Comparison of ENCODE assay signal across 8 mouse cellular contexts in the genomic region with DNA sequence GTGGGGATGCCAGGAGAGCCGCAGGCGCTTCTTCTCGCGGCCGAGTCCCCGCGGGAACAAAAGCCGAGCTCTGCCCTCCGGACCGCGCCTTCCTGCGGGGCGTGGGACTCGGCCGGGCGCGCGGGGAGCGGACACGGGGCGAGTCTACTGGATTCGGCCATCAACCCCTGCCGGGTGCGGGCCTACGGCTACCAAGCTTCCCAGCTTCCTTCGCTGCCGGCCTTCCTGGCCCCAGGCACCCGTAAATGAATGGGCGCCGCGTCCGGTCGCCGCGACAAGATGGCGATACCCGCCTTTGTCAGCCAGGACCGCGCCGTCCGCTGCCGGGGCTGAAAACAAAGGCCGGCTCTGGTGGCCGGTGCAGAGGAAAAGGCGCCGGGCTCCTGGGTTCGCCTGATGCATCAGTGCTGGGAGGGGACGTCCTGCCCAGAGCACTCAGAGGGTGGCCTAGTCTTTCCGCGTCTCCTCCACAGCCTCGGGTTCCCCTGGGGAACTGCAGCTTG. TPM values are rescaled to one million over a fixed set of nuclear protein-coding genes. Genes with fewer than 3 reads are reported as not detected.
DNase-seq lines count a peak whose midpoint lies in the region; ATAC-seq and TF ChIP-seq lines count a peak whose summit lies in the region.

No protein-coding gene starts in this region.

- H3K4me3 ChIP-seq in brown adipose tissue, adult 24 weeks (ENCODE audit: insufficient read depth, low read depth, low read length), result peak overlapping the region; percentile 98
- H3K4me3 ChIP-seq in forebrain, embryonic 16.5 days (replicated peaks; ENCODE audit: low read length), result peak overlapping the region; percentile 100
- H3K4me3 ChIP-seq in hindbrain, embryonic 11.5 days (ENCODE audit: low read depth, low read length), result peak overlapping the region; percentile 100
- H3K4me3 ChIP-seq in spleen, adult 2 months (ENCODE audit: extremely low read depth, insufficient read depth, insufficient read length), result peak overlapping the region; percentile 95

- H3K9me3 ChIP-seq in forebrain, embryonic 16.5 days (ENCODE audit: control insufficient read depth, low read length), result no peaks in the 10 kb centered on the region
- no peaks in the 10 kb centered on the region for H3K9me3 ChIP-seq in hindbrain, embryonic 11.5 days (ENCODE audit: control insufficient read depth, low read length)

- no peak for ATAC-seq in forebrain, embryonic 16.5 days
- ATAC-seq in hindbrain, embryonic 11.5 days (ENCODE audit: low FRiP score), result 0 out of 2 replicates have a peak, but pooled peaks have one; percentile 18
- ATAC-seq in megakaryocyte progenitor cell, adult 5-6 weeks (replicated peaks; ENCODE audit: poor library complexity), result peak; percentile 17

- no peaks in the 10 kb centered on the region for H3K27me3 ChIP-seq in forebrain, embryonic 16.5 days (replicated peaks; ENCODE audit: control insufficient read depth, insufficient read depth, low read length)
- no peaks in the 10 kb centered on the region for H3K27me3 ChIP-seq in hindbrain, embryonic 11.5 days (ENCODE audit: control insufficient read depth, insufficient read depth, low read length)
- no peaks in the 10 kb centered on the region for H3K27me3 ChIP-seq in spleen, adult 2 months (ENCODE audit: control insufficient read depth, insufficient read depth, low read length)

- peak overlapping the region; percentile 100 for H3K9ac ChIP-seq in forebrain, embryonic 16.5 days (replicated peaks; ENCODE audit: low read depth, low read length)
- peak overlapping the region; percentile 100 for H3K9ac ChIP-seq in hindbrain, embryonic 11.5 days (ENCODE audit: low read depth, low read length)

- peak; percentile 72 to 89 for DNase-seq in adrenal gland, adult (ENCODE audit: inconsistent age in 2 of 2, low spot score in 1 of 2)
- no peak for DNase-seq in adrenal gland, postnatal 4 days (ENCODE audit: low spot score in 2 of 2)
- peak; percentile 71 for DNase-seq in hindbrain, embryonic 11.5 days (ENCODE audit: low spot score)
- DNase-seq in left cerebral cortex, postnatal 36 days (ENCODE audit: low spot score in 2 of 2), result peak; percentile 55 to 57
- peak in 1 of 2 experiments; percentile 43 for DNase-seq in spleen, adult 2 months (ENCODE audit: low read depth in 1 of 2, low spot score in 2 of 2)

- H3K27ac ChIP-seq in brown adipose tissue, adult 24 weeks (replicated peaks; ENCODE audit: low read depth, low read length), result peak overlapping the region; percentile 81
- peak overlapping the region; percentile 93 for H3K27ac ChIP-seq in forebrain, embryonic 16.5 days (ENCODE audit: low read length)
- H3K27ac ChIP-seq in hindbrain, embryonic 11.5 days (ENCODE audit: low read depth, low read length), result peak overlapping the region; percentile 91
- H3K27ac ChIP-seq in spleen, adult 2 months (ENCODE audit: insufficient read depth, low read length), result peak overlapping the region; percentile 71

- intact Hi-C loops in left cerebral cortex, postnatal 36 days (cut with DNase I), result no loop called here

- no peaks in the 10 kb centered on the region for H3K36me3 ChIP-seq in forebrain, embryonic 16.5 days (ENCODE audit: control insufficient read depth, insufficient read depth)
- no peaks in the 10 kb centered on the region for H3K36me3 ChIP-seq in hindbrain, embryonic 11.5 days (ENCODE audit: control insufficient read depth, insufficient read depth, low read length)
- no peaks in the 10 kb centered on the region for H3K36me3 ChIP-seq in spleen, adult 2 months (ENCODE audit: control insufficient read depth, insufficient read depth, low read length)

- no peak for TF ChIP-seq POLR2A in spleen, adult 2 months (IDR thresholded peaks at IDR 0.05; ENCODE audit: low read depth, low read length)

- TF ChIP-seq CTCF in spleen, adult 2 months (IDR thresholded peaks at IDR 0.05; ENCODE audit: extremely low read depth, insufficient read depth, insufficient read length, insufficient replicate concordance), result no peak

- peaks cover 41% of the 10 kb centered on the region for H3K4me1 ChIP-seq in brown adipose tissue, adult 24 weeks (ENCODE audit: control insufficient read depth, insufficient read depth, insufficient read length, low read length)
- H3K4me1 ChIP-seq in forebrain, embryonic 16.5 days (replicated peaks; ENCODE audit: control insufficient read depth, insufficient read depth, low read length), result peaks cover 28% of the 10 kb centered on the region
- peaks cover 8% of the 10 kb centered on the region for H3K4me1 ChIP-seq in hindbrain, embryonic 11.5 days (replicated peaks; ENCODE audit: control insufficient read depth, insufficient read depth, low read length)
- H3K4me1 ChIP-seq in spleen, adult 2 months (ENCODE audit: control insufficient read depth, insufficient read depth, insufficient read length), result peaks cover 20% of the 10 kb centered on the region

- H3K4me2 ChIP-seq in forebrain, embryonic 16.5 days (ENCODE audit: low read length), result peak overlapping the region; percentile 94
- H3K4me2 ChIP-seq in hindbrain, embryonic 11.5 days (replicated peaks; ENCODE audit: low read depth, low read length), result peak overlapping the region; percentile 69

- under 1% methylated on average over 51 of the region's 51 CpGs for WGBS in forebrain, embryonic 16.5 days
- WGBS in hindbrain, embryonic 11.5 days, result under 1% methylated on average over 51 of the region's 51 CpGs
- WGBS in spleen, adult 2 months, result under 1% methylated on average over 51 of the region's 51 CpGs

RNA-seq across cellular contexts. Expression of gene Gnb1, which starts 1.0 kb away (rescaled TPM):
- total RNA-seq in adrenal gland, postnatal 4 days (2021), result 100 to 1,000 TPM; 441 to 466 TPM
- polyA plus RNA-seq in brown adipose tissue, adult 24 weeks (2012; ENCODE audit: insufficient read depth, insufficient read length, missing spikeins), result 193 and 220 TPM in 2 replicates
- 1,158 and 1,178 TPM in 2 replicates for polyA plus RNA-seq in forebrain, embryonic 16.5 days (2015; fragmentation: Nextera tagmentation; extraction: Ambion mirVana)
- polyA plus RNA-seq in hindbrain, embryonic 11.5 days (2014; fragmentation: Nextera tagmentation; extraction: Ambion mirVana), result 826 and 832 TPM in 2 replicates
- 100 to 1,000 TPM; 857 to 949 TPM for total RNA-seq in left cerebral cortex, postnatal 36 days (2021)
- total RNA-seq in megakaryocyte progenitor cell, adult 5-6 weeks (2015), result 230 and 233 TPM in 2 replicates
- total RNA-seq in megakaryocyte progenitor cell, adult 5-6 weeks (2017), result 165 and 170 TPM in 2 replicates
- polyA plus RNA-seq in spleen, adult 2 months (2012; rRNA removed), result 325 and 341 TPM in 2 replicates

RNA-seq across cellular contexts. Expression of gene Tmem52, which starts 23.3 kb away (rescaled TPM):
- 10 to 100 TPM in 1 of 2 experiments, 1 to 10 TPM in 1; 7.4 to 14.4 TPM for total RNA-seq in adrenal gland, postnatal 4 days (2021)
- 1.1 and 3.7 TPM in 2 replicates for polyA plus RNA-seq in brown adipose tissue, adult 24 weeks (2012; ENCODE audit: insufficient read depth, insufficient read length, missing spikeins)
- not detected in 2 replicates for polyA plus RNA-seq in forebrain, embryonic 16.5 days (2015; fragmentation: Nextera tagmentation; extraction: Ambion mirVana)
- 0.37 TPM in 1 of 2 replicates, not detected in the other for polyA plus RNA-seq in hindbrain, embryonic 11.5 days (2014; fragmentation: Nextera tagmentation; extraction: Ambion mirVana)
- total RNA-seq in left cerebral cortex, postnatal 36 days (2021), result 1 to 10 TPM; 1.8 to 2.2 TPM
- 0.15 TPM in 1 of 2 replicates, not detected in the other for total RNA-seq in megakaryocyte progenitor cell, adult 5-6 weeks (2015)
- total RNA-seq in megakaryocyte progenitor cell, adult 5-6 weeks (2017), result not detected in 2 replicates
- polyA plus RNA-seq in spleen, adult 2 months (2012; rRNA removed), result 0.26 and 0.28 TPM in 2 replicates

Comparison
In these comparisons a context has a peak if more than half of its experiments do, and no peak if none do; other contexts are left out.
1. DNase-seq: peak in adrenal gland, adult (2 of 2), hindbrain, embryonic 11.5 days (single experiment) and left cerebral cortex, postnatal 36 days (2 of 2); none in adrenal gland, postnatal 4 days (0 of 2).
2. Peak in every context shown above with its lines, with median percentiles within 50 percentile points of each other: H3K27ac ChIP-seq and H3K4me3 ChIP-seq.